Mouse (Mus musculus) c-Kit-positive CD71-negative TER-119-negative erythroid progenitor cells, embryonic 14.5 days (primary cell): ENCODE results near the gene Rps8.

Experiments used
- DNase-seq: peaks from one replicate; pipeline ENCODE4 v3.0.0-alpha.2; 2013; ENCODE audit warnings: low read depth

Gene Rps8

DNA sequence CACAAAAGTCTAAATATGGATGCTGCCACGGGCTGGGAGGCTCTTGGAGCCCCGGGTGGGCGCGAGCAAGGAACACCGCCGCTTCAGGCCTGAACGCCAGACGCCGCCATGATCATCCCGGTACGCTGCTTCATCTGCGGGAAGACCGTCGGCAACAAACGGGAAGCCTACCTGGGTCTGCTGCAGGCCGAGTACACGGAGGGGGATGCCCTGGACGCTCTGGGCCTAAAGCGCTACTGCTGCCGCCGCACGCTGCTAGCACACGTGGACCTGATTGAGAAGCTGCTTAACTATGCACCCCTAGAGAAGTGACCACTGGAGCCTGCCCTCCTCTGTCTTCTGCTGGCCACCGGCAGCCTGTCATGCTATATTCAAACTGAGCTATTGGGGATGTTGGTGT lies 7.2 kb downstream of the Rps8 start:
- DNase-seq: no peak

DNA sequence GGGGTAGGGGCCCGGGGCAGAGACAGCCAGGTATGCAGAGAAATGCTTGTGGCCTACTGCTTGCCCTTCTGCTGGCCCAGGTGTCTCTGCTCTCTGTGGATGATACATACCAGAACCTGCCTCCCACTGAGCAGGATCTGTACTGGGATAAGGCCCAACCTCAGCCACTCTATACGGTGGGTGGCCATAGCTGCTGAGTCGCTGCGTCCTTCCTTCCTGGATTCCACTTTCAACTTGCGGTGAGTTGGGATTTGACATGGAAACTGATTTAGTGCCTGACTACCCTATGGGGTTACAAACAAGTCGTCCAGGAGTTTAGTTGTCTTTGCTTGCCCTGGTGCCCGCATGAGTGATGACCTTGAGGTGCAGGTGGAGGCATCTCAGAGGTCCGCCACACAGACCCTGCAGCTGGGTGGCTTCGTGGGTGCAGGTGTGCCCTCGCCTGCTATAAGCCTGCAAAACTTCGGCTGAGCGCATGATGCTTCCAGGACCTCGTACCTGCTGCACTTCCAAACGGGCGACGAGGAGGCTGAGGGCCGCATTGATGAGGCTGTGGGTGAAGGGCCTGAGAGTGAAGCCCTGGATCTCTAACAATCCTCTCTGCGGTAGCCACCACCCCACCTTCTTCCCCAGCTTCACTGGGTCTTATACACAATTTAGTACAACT lies 7.9 kb downstream of the Rps8 start:
- DNase-seq: no peak

DNA sequence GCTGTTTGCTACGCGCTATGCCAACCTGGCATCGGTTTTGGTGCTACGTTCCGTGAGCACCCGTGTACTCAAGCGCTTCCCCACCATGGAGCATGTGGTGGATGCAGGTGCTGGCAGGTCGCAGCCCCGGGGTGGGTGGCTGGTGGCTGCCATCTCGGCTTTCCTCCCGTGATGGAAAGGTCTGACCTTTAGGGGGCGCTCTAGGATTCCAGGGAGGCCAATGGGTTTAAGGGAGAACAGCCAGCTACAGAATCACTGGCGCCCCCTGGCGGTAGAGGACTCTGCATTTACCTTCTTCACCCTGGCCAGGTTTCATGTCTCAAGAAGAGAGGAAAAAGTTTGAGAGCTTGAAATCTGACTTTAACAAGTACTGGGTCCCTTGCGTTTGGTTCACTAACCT lies 9.9 kb downstream of the Rps8 start:
- peak; percentile 98 for DNase-seq

GRCm38 (mm10) chr4:117145248-117145647 lies 10.8 kb downstream of the Rps8 start:
- no peak for DNase-seq

DNA sequence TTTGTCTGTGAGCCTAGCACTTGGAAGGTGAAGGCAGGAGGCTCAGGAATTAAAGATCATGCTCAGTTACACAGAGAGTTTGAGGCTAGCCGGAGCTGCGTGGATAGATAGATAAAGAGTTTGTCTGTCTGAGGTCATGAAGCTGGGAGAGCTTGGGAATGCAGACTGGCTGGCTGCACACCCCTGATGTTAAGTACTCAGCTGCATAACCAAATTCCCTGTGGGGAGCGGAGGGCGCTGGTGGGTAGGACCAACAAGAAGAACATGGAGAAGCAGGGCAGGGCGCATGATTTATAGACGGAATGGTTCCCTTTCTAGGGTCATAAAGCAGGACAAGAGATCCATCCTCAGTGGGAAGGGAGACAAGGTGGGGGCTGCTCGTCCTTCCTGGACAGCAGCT lies 13.0 kb downstream of the Rps8 start:
- no peak for DNase-seq

DNA sequence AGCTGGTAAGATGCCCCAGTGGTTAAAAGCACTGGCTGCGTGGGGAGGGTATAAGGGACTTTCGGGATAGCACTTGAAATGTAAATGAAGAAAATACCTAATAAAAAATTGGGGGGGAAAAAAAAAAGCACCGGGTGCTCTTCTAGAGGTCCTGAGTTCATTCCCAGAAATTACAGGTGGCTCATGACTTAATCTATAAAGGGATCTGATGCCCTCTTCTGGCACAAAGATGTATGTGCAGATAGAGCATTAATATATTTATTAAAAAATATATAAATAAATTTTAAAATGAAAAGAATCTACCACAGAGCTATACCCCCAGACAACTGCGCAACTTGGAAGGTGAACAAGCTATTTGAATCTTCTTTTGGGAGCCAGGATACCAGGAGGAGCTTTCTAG lies 15.4 kb downstream of the Rps8 start:
- DNase-seq: no peak

DNA sequence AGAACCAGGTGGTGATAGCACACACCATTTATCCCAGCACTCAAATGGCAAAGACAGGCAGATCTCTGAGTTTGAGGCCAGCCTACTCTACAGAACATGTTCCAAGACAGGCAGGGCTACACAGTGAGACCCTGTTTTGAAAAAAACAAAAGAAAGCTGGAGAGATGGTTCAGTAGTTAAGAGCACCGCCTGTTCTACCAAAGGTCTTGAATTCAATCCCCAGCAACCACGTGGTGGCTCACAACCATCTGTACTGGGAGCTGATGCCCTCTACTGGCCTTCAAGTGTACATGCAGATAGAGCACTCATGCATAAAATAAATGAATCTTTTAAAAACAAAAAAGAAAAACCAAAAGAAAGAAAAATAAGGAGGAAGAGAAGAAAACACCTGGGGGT lies 16.8 kb downstream of the Rps8 start:
- DNase-seq: no peak

DNA sequence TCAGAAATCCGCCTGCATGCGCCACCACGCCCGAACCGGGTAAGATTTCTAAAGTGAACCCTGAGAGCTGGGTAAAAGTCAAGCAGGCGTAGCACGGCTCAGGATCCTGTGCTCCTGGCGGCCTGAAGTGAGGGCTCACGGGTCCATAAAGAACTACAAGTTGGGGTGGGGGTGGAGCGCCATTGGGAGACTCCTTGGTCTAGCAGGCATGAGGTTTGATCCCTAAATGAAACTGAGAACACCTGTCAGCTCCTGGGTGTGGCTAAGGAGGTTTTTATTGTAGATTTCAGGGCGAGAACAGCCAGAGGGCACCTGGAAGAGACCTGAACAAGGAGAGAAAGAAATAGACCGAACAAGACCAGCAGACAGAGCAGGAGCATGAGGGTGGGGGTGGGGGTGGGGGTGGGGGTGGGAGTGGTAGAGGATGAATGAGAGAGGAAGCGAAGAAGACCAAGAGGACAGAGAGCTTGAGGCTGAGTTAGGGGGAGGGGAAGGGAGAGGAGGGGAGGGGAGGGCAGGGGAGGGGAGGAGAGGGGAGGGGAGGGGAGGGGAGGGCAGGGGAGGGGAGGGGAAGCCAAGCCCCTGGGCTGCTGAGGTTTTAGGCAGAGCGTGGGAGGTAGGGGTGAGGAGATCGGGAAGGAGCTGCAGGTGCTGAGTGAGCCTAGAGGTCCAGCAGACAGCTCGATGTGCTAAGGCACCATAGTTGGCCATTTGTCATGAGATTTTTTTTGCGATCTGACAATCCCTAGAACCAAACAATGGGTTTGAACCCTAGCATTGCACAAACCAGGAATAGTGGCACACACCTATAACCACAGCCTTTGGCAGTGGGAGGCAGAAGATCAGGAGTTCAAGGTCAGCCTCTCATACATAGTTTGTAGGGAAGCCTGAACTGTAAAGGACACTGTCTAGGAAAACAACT lies 17.5 kb downstream of the Rps8 start:
- DNase-seq: no peak

- no peak for DNase-seq
Observed at GRCm38 (mm10) chr4:117136034-117136433, 20.0 kb downstream of the Rps8 start.

GRCm38 (mm10) chr4:117134601-117134995 lies 21.4 kb downstream of the Rps8 start:
- no peak for DNase-seq

DNA sequence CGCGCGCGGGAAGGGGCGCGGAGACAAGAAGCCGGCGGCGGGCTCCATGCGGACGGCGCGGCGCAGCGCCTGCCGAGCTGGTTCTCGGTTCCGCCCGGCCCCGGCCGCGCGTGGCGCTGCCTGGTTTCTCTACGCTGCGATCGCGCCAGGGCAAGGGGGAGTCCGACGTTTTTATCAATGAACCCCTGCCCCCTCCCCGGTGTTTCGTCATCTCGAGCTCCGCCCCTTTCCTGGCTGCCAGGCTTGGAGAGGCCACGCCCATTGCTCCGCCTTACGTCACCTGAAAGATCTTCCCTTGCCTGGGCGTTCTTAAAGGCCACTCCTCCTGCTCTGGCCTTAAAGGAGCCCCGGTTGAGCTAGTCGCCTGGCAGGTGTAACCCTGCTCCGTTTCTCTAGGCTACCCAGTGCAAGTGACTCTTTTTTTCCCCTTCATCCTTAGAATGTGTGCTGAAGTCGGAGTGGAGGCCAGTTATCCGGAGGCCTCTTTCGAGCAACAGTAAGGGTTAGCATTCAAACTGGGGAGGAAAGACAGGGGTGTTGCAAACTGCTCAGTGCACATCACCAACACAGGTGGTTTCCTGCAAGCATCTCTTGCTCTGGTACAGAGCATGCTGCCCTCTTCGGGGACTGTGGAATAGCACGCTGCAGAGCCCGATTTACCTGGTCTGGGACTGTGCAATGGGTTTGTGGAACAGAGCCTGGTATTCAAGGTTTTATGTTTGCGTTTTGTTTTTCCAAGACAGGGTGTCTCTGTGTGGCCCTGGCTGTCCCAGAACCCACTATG lies 22.0 kb downstream of the Rps8 start, which contains the start of gene Plk3:
Plk3 (minus strand) TSS at position 147 of the 784 bp plus-strand sequence.
- DNase-seq: peak; percentile 98

- DNase-seq: no peak
Observed at GRCm38 (mm10) chr4:117133366-117133796, 22.7 kb downstream of the Rps8 start.

GRCm38 (mm10) chr4:117132794-117133143 lies 23.3 kb downstream of the Rps8 start:
- no peak for DNase-seq

DNA sequence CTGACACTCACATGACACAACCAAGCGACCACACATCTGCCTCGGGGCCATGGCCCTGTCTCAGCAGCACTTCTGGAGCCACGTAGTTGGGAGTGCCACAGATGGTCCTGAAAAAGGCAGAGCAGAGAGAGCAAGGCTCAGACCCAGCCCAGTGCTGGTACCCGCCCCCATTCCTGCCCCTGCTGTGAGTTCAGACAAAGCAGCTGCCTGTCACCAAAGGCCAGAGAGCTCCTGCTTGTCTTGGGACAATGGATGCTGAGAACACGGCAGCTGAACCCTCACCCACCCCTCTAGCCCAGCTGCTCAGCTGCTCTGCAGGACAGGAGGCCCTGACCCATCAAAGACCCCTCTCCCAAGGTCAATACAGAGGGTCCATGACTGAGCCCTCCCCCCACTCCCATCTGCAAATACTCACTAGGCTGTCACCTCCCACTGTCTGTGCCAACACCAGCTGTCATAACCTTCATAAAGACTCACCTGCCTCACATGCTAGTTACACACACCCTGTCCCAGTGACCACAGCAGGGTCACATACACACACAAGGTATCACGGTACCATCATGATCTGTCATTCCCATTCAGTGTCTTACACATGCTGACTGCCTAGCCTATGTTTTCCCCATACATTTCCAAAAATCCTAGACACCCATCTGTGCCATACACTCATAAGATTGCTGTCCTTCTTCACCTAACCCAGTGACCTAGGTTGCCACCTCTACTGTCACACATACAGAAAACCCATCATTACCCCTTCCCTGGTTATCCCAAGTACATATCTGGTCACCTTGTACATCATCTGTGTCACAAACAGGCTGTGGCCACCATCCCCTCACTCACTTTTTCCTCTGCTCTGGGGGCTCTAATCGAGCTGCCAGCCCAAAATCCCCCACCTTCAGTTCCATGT lies 23.9 kb downstream of the Rps8 start:
- DNase-seq: no peak

- no peak for DNase-seq
Observed at GRCm38 (mm10) chr4:117131198-117131597, 24.8 kb downstream of the Rps8 start.

DNA sequence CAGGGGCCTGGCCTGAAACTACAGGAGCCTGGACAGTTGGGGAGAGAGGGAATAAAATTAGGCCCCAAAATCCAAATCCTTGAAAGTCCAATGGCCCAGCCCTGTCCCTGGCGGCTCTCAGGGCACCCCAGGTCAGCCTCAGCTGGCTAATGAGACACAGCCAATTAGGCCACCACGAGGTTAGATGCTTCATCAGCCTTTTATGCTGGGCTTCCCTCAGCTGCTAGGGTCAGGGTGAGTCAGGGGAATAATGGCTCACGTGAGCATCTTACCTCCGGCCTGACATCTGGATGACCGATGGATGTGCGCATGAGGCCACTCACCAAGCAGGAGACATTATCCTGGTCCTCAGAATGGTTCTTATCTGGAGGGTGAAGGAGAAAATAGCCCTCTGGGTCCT lies 25.3 kb downstream of the Rps8 start:
- DNase-seq: no peak

DNA sequence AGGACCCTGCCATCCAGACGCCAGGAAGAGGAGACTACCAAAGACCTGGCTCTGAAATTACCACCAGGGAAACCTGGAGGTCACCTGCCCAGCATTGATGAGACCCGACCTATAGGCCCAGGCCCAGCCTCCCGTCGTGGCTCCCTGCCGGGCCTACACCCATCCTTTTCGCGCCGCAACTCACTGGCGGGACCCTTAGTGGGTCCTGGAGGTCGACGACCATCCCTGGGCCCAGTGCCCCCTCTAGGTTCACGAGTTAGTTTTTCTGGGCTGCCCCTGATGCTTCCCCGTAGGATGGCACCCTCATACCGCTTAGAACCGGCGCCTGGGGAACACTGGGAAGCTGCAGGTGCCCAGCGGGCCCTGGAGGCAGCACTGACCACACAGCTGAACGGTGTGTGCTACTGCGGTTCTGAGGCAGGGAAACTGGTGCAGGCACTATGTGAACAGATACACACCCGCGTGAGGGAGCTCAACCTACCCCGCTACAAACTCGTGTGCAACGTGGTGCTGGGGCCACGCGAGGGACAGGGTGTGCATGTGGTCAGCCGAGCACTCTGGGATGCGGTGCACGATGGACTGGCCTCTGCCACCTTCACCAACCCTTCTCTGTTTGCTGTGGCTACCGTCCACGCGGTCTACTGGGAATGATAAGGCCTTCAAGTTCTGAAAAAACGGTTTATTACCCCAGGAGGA lies 27.9 kb downstream of the Rps8 start:
- no peak for DNase-seq

DNA sequence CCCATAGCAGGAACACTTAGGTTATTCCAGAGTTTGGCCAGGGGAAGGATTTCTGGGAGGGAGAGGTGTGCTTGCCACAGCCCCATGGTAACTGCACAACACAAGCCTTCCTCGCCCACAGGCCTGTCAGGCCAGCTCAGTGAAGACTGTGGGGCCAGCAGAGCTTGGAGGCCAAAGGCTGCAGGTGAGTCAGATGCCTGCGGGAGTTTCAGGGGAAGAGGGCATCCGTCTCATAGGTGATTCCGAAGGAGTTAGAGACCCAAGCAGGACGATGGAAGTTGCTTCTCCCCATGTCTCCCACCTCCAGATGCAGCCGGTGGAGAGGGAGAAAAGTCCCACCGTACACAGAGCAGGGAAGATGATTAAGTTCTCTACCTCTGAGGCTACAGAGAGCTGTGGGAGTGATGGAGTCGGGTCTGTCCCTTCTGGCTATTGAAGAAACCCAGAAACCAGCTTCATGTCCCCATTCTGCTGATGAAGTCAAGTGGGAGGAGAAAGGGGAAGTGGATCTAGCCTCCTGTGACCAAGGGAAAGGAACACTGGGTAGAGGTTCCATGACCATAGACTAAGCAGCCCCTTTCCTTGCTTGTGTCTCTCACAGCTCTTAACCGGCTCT lies 29.3 kb downstream of the Rps8 start, which contains the start of gene Tctex1d4:
Tctex1d4 (plus strand) TSS at position 120 of the 616 bp plus-strand sequence.
- DNase-seq: no peak

DNA sequence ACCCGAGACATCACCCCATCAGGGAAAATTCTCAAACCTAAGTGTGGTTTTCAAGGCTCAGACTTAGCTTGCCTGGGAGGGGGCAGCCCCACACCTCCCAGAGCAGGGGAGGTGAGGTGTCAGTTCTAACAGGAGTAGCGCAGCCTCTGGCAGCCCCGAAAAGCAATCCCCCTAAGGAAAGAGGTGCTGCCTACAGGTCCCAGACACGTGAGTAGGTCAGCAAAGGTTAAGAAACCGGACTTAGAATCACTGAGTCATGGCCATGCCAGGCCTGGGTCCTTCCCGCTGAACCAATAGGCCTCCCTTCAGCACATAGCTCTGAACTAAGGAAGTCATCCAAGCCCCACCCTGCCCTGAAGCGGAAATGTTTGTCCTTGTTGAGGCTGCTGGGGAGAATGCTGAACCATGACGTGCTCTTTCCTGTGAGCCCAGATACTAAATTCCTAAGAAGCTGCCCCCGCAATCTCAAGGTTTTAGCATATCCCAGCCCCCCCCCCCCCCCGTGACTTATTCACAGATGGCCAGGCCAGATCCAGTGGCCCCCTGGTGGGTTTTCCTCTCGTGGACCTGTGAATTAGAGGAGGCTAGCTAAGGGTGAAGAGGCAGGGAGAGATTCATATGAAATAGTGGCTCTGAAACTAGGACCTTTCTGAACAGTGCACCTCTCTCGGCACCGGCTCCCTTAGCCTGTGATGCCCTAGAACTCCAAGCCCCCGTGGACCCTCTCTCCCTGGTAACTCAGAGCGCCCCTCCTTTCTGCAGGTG lies 30.0 kb downstream of the Rps8 start:
- no peak for DNase-seq
